Comparison of ENCODE assay signal across 8 mouse cellular contexts in genomic region chr11:95258490-95258889, GRCm38 (mm10). TPM values are rescaled to one million over a fixed set of nuclear protein-coding genes. Genes with fewer than 3 reads are reported as not detected.
A peak's percentile ranks its signal among the peaks of the same experiment; 100 is the strongest.
DNase-seq lines count a peak whose midpoint lies in the region; ATAC-seq and TF ChIP-seq lines count a peak whose summit lies in the region.

No protein-coding gene starts in this region.

- peak overlapping the region; percentile 98 for H3K4me2 ChIP-seq in hindbrain, embryonic 16.5 days (ENCODE audit: low read length)

- H3K4me3 ChIP-seq in gastrocnemius, adult 2 months: peak overlapping the region; percentile 89
- H3K4me3 ChIP-seq in hindbrain, embryonic 16.5 days (ENCODE audit: low read length): peak overlapping the region; percentile 60

- intact Hi-C loops in gastrocnemius, adult 2 months (cut with DNase I): loop anchor here (5.0 kb wide), 2 partner anchors 39 to 211 kb away; no protein-coding TSS in a partner anchor
- intact Hi-C loops in left cerebral cortex, postnatal 36 days (cut with DNase I): loop anchor here (2.0 kb wide), 1 partner anchor 262 kb away; no protein-coding TSS in a partner anchor

- no peaks in the 10 kb centered on the region for H3K9me3 ChIP-seq in hindbrain, embryonic 16.5 days (ENCODE audit: control insufficient read depth, low read length)

- H3K27me3 ChIP-seq in hindbrain, embryonic 16.5 days (replicated peaks; ENCODE audit: control insufficient read depth, insufficient read depth, low read length): peaks cover 2% of the 10 kb centered on the region

- peak overlapping the region; percentile 91 for H3K27ac ChIP-seq in gastrocnemius, adult 2 months
- H3K27ac ChIP-seq in hindbrain, embryonic 16.5 days (ENCODE audit: low read depth, low read length): no peak overlapping the region

- H3K9ac ChIP-seq in hindbrain, embryonic 16.5 days (ENCODE audit: low read depth, low read length): peak overlapping the region; percentile 79

- no peaks in the 10 kb centered on the region for H3K36me3 ChIP-seq in hindbrain, embryonic 16.5 days (ENCODE audit: control insufficient read depth, insufficient read depth, low read length)

- peak; percentile 69 for DNase-seq in ZHBTc4 (ENCODE audit: low read depth, low spot score)
- peak; percentile 88 for DNase-seq in gastrocnemius, adult 2 months
- DNase-seq in left cerebral cortex, postnatal 36 days (ENCODE audit: low spot score in 2 of 2): peak; percentile 45 to 61
- peak; percentile 80 for DNase-seq in mesoderm, embryonic 11.5 days (ENCODE audit: low read depth, low spot score)
- DNase-seq in right cerebral cortex, postnatal 25 days: peak; percentile 43
- DNase-seq in urinary bladder, postnatal 36 days (ENCODE audit: low spot score in 2 of 2): peak; percentile 77 to 81

- peaks cover 16% of the 10 kb centered on the region for H3K4me1 ChIP-seq in hindbrain, embryonic 16.5 days (ENCODE audit: control insufficient read depth, insufficient read depth, low read depth, low read length)

- WGBS in hindbrain, embryonic 16.5 days: under 1% methylated on average over 26 of the region's 26 CpGs

- ATAC-seq in common myeloid progenitor, adult 5-6 weeks (replicated peaks; ENCODE audit: low read depth, poor library complexity, severe bottlenecking): peak; percentile 51
- ATAC-seq in hindbrain, embryonic 16.5 days: no peak

- TF ChIP-seq CTCF in gastrocnemius, adult 2 months (IDR thresholded peaks at IDR 0.05): peak; percentile 66

RNA-seq across cellular contexts. Expression of gene Tac4, which starts 2.8 kb away (rescaled TPM):
- total RNA-seq in common myeloid progenitor, adult 5-6 weeks (2017): not detected in 2 replicates
- total RNA-seq in gastrocnemius, adult 2 months (2021): not detected
- polyA plus RNA-seq in hindbrain, embryonic 16.5 days (2015; fragmentation: Nextera tagmentation; extraction: Ambion mirVana): not detected in 2 replicates
- not detected for total RNA-seq in left cerebral cortex, postnatal 36 days (2021)

RNA-seq across cellular contexts. Expression of gene Kat7, which starts 51.6 kb away (rescaled TPM):
- total RNA-seq in common myeloid progenitor, adult 5-6 weeks (2017): 80.1 and 82.4 TPM in 2 replicates
- 10 to 100 TPM; 21.5 to 23.9 TPM for total RNA-seq in gastrocnemius, adult 2 months (2021)
- 61.5 and 67.2 TPM in 2 replicates for polyA plus RNA-seq in hindbrain, embryonic 16.5 days (2015; fragmentation: Nextera tagmentation; extraction: Ambion mirVana)
- 10 to 100 TPM; 69.3 to 74.3 TPM for total RNA-seq in left cerebral cortex, postnatal 36 days (2021)
